Mouse (Mus musculus): ENCODE data around the gene Ccr6.

The Ccr6 gene

DNA sequence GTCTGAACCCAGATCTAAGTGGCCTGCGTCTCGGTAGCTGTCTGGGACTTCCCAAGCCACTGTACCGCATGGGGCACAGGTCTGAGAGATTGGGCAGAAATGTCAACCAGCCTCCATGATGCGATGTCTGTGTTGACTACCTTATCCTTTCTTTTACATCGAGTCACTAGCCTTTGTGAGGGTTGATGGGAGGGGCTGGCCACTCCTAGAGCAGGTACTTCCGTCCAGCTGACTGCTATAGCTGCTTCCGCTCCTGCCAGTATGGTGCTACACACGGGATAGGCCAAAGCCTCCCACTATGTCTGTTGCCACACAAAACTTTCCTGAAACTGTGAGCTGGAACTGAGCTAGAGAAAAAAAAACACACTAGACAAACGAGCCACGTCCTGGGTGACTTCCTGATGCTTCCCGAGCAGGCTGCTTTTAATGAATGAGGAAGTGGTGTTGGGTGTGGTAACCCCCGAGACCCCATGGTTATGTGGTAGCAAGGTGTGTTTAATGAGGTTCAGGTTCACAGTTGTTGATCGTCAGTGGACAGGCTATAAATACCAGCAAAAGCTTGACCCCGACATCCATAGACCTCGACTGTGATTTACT is 2.1 kb upstream of the Ccr6 start:
- no peak for DNase-seq (ENCODE audit: low read depth, low spot score)

DNA sequence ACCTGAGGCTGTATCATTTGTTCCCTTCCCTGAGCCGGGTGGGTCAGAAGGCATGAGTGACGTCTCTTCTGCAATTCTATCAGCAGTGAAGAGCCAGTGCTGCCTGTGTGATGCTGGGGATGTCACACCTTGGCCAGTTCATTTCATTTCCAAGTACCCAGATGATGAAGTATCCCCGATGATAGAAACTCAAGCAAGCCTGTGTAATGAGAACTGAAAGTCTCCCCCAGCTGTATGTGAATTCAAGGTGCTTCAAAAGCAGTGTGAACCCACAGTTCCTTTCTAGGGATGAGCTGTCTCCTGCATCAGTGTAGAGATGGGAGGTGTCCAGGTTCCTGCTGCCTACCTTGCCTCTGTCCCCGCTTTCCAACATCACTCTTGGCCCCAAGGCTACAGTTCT is 1.3 kb upstream of the Ccr6 start:
- DNase-seq (ENCODE audit: low read depth, low spot score) = no peak

DNA sequence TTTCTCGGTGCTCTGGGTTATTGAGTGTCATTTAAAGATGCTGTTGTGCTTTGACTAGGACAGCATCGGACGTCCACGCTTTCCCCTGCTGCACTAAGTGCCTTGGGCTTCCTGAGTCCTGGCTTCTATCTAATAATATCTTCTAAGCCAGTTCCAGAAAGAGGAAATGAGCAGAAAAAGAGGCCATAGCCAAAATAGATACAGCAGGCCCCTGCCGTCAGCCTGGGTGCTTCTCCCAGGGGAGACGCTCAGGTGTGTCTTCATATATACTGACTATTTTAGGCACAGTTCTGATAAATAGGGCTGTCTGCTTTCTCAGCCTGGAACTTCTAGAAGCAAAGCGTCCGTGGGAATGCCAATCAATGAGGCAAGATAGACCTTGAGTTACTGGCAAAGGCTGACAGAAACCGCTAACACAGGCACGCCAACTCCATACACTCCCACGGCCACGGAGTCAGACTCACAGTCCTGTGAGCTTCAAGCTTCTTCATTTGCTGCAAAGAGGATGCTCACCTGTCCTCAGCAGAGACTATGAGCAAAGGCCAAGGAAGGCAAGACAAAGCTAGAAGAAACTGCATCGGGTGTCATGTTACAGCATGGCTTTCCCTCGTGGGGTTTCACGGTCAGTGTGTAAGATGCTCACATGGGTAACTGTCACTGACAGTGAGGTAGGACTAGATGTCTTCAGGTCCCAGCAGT is 2.3 kb downstream of the Ccr6 start:
- DNase-seq (ENCODE audit: low read depth, low spot score) = no peak

- DNase-seq (ENCODE audit: low read depth, low spot score) = no peak
Measured at GRCm38 (mm10) chr17:8239561-8239960, 3.7 kb downstream of the Ccr6 start.

DNA sequence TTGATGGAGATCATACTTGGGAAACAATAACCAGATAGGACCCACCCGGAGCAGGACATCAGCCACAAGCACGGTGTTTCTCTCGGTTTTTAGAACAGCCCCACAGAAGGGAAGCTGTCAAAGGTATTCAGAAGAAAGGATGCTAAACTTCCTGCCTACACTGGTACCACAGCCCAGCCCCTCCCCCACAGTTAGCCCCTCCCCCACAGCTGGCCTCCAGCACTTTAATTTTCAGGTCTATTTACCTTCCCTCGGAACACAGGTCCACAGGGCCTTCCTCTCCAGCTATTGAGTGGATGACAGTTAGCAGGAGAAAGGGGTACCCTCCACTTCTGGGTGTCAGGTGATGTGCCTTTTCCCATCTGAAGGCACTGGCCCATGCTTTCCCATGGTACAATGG is 4.7 kb downstream of the Ccr6 start:
- no peak for DNase-seq (ENCODE audit: low read depth, low spot score)

GRCm38 (mm10) chr17:8241645-8242044 is 5.8 kb downstream of the Ccr6 start:
- DNase-seq (ENCODE audit: low read depth, low spot score) = no peak

GRCm38 (mm10) chr17:8242186-8242585 is 6.3 kb downstream of the Ccr6 start:
- DNase-seq (ENCODE audit: low read depth, low spot score) = no peak

DNA sequence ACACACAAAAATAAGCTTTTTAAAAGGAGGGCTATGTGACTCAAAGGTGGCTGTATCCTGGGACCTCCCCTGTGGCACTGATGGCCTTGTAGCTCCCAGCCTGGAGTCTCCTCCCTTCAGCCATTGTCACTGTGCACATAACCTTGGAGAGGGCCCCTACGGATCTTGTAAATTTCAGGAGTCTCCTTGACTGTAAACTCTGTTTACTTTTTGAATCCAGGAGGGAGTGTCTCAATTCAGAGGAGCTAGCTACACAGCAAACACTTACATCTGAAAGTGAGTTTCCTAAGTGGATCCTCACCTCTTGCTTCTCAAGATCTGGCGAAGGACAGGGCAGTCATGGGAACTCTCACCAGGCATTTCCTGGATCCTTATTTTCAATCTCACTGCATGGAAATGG is 8.3 kb downstream of the Ccr6 start:
- no peak for DNase-seq (ENCODE audit: low read depth, low spot score)

DNA sequence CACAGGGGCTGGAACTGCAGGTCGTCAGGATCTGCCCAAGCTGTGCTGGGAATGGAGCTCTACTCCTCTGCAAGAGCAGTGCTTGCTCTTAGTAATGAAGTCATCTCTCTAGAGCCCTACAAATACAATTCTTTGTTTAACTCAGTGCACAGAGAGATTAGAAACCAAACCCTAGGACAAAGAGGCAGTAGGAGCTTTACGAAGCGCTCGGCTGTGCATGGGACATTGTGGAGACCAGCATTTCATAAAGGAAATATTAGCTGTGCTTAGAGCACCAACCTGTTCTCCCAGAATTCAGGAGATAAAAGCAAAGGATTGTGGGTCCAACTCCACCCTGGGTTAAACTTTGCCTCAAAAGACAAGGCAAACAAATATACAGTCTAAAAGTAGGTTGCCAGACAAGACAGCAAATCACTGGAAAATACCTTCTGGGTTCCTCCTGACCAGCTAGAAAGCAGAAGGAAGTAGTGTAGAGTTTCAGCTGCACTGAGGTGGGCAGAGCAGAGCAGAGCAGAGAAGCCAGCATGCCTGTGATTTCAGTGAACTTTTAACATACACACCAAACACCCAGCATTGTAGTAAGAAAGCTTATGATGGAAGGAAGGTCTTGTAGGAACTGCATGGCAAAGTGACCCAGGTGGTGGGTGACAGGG is 10.4 kb downstream of the Ccr6 start:
- no peak for DNase-seq (ENCODE audit: low read depth, low spot score)

GRCm38 (mm10) chr17:8251704-8252103 is 15.9 kb downstream of the Ccr6 start:
- no peak for DNase-seq (ENCODE audit: low read depth, low spot score)

DNA sequence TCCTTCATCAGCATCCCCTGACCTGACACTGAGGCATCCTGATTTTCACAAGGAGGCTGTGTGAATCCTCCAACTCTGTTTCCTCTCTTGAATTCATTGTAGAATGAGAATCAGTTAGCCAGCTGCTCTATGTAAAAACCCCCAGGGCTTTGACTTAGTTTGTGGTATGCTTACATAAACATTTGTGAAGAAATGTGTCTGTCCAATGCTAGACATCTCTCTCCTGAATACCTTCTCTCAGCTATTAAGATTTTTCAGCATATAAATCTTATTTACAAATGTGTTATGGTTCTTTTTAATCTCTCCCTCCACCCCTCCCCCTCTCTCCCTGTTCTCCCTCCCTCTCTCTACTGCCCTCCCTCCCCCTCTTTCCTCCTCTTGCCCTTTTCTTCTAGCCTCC is 18.4 kb downstream of the Ccr6 start:
- DNase-seq (ENCODE audit: low read depth, low spot score) = no peak

GRCm38 (mm10) chr17:8254914-8255313 is 19.1 kb downstream of the Ccr6 start:
- DNase-seq (ENCODE audit: low read depth, low spot score) = no peak

DNA sequence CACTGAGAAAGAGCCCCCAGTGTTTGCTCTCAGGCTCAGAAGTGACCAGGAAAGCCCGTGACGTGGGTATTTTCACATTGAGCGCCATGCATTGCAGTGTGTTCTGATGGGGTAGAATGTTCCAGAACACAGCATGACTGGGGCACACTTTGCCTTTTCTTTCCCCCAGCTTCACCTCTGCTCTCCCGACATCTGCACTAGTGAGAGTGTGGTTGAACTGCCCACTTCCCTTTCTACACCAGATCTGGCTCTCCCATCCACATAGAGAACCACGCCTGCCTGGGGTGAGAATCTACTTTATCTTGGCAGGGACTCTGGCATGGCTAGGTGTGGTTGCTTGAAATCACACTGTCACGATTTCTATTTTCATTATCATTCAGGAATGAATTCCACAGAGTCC is 19.7 kb downstream of the Ccr6 start:
- no peak for DNase-seq (ENCODE audit: low read depth, low spot score)

DNA sequence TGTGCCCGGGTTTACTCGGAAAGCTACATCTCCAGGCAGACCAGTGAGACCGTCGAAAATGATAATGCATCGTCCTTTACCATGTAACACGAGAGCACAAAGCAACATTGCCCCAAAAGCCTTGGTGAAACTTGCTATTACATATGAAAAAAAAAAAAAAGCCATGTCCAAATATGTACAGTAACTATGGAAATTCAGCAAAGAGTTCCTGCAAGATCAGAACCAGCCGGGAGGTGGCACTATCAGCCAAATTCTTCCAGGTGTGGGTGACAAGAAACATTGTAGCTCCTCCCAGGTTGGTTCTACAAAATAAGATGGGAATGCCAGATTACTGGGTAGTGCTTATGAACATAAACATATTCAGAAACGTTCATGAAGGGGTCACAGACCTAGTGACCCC is 21.1 kb downstream of the Ccr6 start:
- no peak for DNase-seq (ENCODE audit: low read depth, low spot score)

DNA sequence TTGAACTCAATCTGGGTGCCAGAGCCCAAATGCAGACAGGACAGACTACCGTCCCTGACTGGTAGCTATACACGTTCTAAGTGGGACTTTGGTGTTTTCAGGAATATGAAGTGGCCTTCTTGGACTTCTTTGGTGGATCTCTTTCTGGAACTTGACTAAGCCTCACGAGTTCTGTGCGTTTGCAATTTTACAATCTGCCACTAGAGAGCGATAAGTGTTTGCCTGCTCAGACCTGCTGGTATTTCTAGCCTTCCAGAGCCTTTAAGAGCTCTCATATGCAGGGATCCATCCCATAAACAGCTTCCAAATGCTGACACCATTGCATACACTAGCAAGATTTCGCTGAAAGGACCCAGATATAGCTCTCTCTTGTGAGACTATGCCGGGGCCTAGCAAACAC is 28.8 kb downstream of the Ccr6 start:
- DNase-seq (ENCODE audit: low read depth, low spot score) = peak; percentile 49

DNA sequence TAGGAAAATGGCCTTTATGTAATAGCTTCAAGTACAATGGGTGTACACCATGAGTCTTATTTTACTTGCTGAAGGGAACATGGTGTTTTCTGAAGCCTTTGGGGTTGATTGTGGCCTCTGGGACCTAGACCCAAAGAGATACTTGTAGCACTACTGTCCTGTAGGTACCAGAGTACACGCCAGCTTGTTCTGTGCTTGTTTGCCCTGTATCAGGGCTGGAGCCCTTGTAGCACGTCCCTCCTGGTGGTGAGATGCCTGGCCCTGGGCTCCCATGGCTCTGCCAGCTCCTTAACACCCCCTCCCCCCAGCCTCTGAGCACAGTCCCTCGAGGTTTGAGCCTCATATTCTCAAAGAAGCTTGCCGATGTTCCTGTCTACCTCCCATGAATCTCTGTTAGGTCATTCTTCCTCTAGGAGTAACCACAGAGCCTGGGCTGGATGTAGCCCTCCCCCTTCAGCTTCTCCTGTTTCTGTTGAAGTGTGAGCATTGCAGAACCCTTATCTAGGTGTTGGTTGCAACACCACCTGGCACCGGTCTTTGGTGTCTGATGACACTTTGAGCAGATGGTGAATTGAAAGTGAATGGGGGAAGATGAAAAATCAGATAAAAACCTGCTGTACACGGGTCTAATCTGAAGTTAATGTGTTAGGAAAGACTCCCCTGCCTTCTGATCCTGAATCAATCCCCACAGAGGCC is 36.4 kb downstream of the Ccr6 start:
- DNase-seq (ENCODE audit: low read depth, low spot score) = no peak

DNA sequence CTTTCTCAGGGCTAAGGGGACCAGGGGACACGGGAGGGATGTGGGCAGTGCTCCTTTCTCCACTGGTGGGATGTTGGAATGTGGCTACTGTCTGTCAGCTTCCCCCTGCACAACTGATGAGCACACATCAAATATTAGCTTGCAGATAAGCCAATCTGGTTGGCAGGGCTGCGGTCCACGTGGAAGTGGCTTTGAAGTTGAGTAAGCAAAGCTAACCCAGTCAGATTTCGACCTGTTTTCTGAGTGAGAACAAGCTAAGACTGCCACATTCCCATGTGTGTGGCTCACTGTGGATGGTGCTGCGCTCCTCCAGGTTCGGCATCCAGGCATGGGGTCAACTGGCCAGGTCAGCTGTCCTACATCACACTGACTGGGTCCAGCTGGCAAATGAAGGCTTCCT is 37.1 kb downstream of the Ccr6 start:
- no peak for DNase-seq (ENCODE audit: low read depth, low spot score)

DNA sequence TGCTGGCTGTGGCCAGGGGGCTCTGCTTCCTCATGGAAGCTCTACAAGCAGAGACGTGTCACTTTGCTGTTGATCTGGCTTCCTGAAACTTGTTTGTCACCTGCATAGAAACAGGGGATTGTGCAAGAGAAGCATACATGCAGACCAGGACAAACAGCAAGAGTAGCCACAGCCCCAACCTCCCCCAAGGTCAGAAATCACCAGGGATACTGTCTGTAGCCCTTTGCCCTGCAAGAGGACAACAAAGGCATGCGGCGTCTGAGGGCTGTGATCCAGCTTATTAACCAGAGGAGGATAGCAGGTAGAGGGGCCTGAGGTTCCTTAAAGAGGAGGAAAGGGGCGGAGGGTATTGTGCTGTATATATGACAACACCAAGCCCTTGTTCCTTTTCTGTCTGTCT is 40.2 kb downstream of the Ccr6 start:
- DNase-seq (ENCODE audit: low read depth, low spot score) = no peak

DNA sequence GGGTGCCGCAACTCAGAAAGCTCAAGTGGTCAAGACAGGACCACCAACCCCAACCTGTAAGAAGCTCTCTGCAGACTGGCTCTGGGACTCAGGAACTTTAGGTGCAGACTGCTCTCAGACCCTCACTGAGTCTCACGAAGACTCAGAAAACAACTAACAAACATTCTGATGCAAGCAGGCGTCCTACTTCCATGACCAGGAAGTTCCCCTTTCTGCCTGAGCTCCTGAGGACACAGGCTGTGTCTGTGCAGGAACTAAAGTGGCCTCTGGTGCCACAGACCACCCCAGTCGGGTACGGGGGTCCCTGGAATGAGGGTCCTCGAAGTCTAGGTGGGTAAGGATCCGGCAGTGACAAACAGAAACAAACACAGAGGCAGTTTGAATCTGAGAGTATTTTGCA is 40.8 kb downstream of the Ccr6 start:
- DNase-seq (ENCODE audit: low read depth, low spot score) = no peak

DNA sequence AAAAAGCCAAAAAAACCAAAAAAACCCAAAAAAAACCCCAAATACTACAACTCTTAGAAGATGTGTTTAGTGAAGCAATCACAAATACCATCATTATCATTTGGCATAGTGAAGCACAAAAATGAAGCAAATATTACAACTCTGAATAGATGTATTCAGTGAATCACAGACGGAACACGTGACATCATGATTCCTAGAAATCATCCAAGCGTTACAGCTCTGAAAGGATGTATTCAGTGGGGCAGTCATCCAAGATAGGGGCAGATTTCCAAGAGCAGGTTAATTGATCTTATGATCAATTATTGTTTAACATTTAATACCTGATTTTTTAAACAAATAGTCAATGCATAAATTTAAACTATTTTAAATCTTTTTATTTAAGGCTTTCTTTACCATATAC is 41.4 kb downstream of the Ccr6 start:
- no peak for DNase-seq (ENCODE audit: low read depth, low spot score)

- DNase-seq (ENCODE audit: low read depth, low spot score) = no peak
Measured at GRCm38 (mm10) chr17:8278356-8278755, 42.5 kb downstream of the Ccr6 start.

GRCm38 (mm10) chr17:8282821-8283525 is 47.1 kb downstream of the Ccr6 start, which contains the start of gene Mpc1:
Gene Mpc1, plus strand, starts transcription at chr17:8282904.
- DNase-seq (ENCODE audit: low read depth, low spot score) = peak; percentile 44
